Mouse (Mus musculus): ENCODE results near the gene Adamtsl4.
"Not testable (repeated sequence)": the region's sequence is repeated elsewhere in the genome, so short reads cannot be mapped to it uniquely, and the experiment has no call there.

The Adamtsl4 gene

DNA sequence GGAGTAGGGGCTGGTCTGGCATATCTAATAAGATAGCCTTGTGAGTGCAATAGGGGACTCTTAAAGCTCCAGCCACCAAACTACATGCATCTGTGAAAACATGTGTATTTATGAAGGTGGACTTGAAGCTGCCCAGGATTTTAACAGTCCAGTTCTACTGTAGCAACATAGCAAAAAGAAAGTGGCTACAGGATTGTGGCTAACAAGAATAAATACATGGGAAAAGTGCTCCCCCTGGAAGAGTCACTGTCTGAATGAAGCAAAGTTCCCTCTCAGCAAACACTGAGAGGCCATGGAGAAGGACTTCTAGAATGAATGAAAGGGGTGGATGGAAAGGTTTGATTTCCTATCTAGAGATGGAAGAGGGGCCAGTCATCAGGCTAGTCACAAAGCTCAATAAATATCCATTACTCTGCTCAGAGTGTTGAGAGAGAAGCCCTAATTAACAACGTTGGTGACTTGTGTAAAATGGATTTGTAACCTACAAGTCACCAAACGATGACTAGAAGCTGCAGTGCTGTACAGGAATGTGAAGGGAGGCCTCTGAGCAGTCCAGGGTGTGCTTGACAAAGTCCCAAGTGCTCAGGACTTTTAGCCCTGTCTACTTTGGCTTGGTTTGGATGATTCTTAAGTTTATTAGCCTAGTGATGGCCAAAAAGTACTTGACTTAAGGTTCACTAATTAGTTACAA lies 26.8 kb downstream of the Adamtsl4 start:
- DNase-seq (ENCODE audit: low spot score): no peak

DNA sequence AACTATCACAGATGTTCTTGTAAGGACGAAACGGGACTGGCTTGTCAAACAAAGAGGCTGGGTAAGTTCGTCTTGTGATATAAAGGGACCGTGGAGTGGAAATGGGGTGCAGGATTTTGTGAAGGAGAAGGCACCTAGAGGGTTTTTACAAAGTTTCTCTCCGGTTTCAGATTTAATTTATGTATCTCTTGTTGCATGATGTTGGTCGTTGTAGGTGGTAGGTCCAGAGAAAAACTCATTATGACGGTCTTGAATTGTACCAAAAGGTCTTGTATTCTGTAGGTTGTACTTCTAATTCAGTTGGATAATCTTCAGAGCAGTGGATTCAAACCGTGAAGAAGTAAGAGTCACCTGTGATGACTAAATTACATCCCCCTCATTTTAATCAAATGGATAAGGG lies 27.8 kb downstream of the Adamtsl4 start:
- DNase-seq (ENCODE audit: low spot score): no peak

DNA sequence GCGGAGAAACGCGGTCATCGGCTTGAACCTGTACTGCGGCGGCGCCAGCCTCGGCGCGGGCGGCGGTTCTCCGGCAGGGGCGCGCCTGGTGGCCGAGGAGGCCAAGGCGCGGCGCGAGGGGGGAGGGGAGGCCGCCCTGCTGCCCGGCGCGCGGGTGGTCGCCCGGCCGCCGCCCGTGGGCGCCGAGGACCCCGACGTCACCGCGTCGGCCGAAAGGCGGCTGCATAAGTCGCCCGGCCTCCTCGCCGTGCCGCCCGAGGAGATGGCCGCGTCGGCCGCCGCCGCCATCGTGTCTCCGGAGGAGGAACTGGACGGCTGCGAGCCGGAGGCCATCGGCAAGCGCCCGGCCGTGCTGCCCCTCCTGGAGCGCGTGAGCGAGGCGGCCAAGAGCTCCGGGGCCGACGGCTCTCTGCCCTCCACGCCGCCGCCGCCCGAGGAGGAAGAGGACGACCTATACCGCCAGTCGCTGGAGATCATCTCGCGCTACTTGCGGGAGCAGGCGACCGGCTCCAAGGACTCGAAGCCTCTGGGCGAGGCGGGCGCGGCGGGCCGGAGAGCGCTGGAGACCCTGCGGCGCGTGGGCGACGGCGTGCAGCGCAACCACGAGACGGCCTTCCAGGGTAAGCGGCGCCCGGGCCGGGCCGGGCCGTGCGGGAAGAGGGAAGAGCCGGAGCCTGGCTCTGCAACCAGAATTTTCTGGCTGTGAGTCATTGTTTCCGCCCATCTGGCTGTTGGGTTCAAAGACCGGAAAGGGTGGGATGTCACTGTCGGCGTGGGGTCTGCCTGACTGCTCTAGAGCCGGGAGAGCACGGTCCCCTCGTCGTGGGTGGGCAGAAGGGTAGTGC lies 28.6 kb downstream of the Adamtsl4 start:
- DNase-seq (ENCODE audit: low spot score): peak; percentile 80

DNA sequence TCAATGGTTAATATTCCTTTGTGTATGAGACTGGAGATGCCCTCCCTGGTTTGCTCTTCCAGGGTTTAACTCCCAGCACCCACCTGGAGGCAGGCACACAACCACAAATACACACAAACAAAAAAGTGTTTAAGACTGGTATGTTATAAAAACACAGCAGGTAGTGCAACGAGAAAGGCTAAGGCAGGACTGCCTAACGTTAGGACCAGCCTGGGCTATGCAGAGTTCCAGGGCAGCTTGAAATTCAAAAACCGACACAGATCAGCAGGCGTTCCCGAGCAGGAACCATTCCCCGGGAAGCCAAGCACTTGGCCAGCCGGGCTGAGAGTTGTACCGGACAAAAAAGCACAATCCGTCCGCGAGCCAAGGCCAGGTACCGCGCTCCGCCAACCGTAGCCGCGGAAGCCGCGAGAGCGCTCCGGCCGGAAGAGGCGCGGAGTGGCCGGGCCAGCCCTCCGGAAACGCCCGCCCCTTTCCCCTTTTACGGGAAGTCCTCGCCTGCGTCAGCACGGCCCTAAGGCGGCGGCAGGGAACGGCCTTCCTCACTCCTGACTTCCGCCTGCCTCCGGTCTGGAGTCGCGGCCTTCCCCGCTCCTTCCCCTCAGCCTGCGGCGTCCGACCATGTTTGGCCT lies 29.4 kb downstream of the Adamtsl4 start, which contains the start of gene Mcl1:
Gene Mcl1 (plus strand): TSS at position 553 of the 632 bp plus-strand sequence.
- peak; percentile 95 for DNase-seq (ENCODE audit: low spot score)

DNA sequence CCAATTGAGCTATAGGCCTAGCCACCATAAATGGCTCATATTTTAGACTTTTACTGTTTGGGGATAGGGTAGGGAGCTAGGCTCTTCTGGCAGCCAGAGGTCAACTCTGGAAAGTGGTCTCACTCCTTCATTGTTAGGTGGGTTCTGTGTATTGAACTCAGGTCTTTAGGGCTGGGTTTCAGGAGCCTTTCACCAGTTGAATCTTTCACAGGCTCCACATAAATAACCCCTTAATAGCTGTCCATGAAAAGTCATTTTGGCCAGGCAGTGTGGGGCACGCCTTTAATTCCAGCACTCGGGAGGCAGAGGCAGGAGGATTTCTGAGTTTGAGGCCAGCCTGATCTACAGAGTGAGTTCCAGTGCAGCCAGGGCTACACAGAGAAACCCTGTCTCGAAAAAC lies 30.0 kb downstream of the Adamtsl4 start:
- no peak for DNase-seq (ENCODE audit: low spot score)

DNA sequence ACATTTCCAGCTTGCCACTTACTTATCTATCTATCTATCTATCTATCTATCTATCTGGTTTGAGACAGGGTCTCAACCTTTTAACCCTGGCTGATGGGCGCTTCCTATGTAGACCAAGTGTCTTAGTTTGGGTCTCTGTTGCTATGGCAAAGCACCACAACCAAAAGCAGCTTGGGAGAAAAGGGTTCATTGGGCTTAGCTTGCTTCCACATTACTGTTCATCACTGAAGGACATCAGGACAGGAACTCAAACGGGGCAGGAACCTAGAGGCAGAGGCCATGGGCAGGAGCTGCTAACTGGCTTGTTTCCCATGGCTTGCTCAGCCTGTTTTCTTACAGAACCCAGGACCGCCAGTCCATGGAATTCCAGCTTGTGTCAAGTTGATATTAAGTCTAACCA lies 30.6 kb downstream of the Adamtsl4 start:
- no peak for DNase-seq (ENCODE audit: low spot score)

DNA sequence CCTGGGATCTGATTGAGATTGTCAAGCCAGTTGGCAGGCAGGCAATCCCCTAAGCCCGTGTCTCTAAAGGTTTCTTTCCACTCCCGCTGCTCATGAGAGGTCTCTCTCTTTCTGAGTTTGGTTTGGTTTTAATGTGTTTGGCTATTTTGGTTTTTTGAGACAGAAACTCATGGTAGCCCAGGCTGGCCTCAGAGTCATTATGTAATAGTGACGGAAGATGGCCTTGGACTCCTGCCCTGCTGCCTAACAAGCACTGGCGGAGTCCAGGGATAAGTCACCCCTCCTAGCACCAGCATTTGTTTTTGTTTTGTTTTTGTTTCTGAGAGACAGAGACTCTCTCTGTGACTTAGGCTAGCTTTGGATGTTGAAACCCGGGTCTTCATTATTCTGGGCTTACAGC lies 32.3 kb downstream of the Adamtsl4 start:
- DNase-seq (ENCODE audit: low spot score): no peak

DNA sequence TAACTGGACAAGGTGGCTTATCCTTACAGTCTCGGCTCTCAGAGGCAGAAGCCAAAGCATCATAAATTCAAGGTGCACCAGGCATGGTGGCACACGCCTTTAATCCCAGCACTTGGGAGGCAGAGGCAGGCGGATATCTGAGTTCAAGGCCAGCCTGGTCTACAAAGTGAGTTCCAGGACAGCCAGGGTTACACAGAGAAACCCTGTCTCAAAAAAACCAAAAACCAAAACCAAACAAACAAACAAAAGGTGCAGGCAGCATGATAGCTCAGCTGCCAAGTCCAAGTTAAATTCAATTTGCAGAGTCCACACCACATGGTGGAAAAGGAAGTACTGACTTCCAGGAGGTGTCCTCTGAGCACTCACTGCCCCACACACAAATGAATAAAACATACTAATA lies 33.3 kb downstream of the Adamtsl4 start:
- not testable (repeated sequence) for DNase-seq (ENCODE audit: low spot score)

DNA sequence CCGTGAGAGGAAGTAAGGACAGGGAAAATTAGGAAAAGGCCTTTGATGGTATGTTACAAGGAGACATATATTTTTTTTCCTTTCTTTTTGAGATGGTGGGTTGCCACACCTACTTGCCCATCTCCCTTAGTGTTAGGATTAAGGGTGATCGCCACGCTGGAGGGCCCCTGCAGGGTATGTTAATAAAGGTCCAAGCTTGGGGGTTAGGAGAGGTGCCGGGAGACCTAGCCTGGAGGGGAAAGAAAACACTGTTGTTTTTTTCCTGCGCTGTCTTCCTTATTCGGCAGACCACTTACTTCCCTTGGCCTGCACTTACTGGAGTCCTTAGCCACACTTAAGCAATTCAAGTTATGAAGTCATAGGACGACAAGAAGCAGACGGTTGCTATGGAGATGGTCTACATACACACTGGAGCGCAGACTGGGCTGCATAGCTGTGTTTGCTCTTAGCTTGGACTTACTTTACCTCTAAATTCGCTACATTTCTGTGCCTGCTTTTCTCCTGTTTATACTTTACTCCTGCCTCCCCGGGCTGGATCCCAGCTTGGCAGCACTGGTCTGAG lies 34.2 kb downstream of the Adamtsl4 start:
- no peak for DNase-seq (ENCODE audit: low spot score)

DNA sequence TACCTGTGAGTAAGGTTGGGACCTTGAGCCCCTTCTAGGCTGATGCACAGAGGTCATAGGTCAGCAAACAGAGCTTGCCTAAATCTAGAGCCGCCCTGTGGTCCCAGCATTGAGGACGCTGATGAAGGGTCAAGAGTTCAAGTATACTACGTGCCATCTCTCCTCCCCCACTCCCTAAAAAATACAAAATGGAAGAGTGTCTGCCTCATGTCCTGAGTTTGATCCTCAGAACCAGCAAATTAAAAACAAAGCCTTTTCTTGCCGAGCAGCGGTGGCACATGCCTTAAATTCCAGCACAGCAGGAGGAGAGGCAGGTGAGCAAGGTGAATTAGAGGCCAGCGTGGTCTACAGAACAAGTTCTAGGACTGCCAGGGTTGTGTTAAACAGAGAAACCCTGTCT lies 34.8 kb downstream of the Adamtsl4 start:
- no peak for DNase-seq (ENCODE audit: low spot score)

DNA sequence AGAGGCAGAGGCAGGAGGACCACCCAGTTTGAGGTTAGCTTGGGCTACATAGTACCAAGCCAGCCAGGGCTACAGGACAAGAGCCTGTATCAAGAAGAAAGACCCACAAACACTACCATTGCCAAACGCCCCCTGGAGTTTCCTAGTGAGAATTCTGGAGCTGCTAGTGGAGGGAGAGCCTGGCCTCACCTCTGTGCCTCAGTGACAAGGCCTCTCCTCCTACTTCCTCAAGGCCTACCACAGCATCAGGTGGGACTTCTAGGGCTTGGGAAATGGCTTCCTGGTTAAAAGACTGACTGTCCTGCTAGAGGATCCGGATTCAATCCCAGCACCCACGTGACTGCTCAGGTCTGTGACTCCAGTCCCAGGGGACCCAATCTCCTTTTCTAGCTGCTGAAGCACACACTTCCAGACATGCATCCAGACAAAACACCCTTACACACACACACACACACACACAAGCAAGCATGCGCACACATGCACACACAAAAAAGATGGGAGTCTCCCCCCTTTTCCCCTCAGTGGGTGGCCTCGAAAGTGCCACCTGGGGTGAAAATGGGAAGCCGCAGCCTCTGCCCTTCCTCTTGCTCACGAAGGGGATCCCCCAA lies 35.4 kb downstream of the Adamtsl4 start:
- no peak for DNase-seq (ENCODE audit: low spot score)

DNA sequence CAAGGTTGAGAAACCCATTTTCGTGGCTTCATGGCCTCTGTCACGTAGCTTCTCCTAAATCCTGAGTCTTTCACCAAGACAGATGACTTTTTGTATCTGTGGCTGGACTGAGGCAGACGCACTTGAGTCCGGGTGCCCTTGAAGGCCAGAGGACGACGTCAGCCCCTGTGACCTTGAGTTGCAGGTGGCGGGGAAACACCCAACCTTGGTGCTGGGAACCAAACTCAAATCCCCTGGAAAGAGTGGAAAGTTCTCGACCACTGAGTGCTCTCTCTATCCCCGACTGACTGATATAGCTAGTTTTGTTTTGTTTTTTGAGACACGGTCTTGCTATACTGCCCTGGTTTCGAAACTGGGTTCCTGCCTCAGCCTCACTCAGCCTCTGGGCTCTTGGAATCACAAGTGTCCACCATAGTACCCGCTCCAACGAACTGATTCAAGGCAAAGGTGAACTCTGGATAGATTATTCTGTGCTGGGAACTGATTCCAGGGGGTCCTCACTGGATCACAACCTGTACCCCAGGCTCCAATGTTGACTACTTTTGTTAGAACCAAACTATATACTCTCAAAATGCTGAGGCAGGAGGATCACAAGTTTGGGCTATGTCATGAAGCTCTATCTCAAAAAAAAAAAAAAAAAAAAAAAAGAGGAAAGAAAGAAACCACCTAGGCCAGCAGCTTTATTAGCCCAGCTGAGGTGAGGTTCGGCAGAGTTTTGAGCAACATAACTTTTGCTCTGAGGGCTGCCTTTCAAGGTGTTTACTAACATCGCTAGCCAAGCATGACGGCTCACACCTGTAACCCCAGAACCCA lies 36.1 kb downstream of the Adamtsl4 start:
- DNase-seq (ENCODE audit: low spot score): no peak

DNA sequence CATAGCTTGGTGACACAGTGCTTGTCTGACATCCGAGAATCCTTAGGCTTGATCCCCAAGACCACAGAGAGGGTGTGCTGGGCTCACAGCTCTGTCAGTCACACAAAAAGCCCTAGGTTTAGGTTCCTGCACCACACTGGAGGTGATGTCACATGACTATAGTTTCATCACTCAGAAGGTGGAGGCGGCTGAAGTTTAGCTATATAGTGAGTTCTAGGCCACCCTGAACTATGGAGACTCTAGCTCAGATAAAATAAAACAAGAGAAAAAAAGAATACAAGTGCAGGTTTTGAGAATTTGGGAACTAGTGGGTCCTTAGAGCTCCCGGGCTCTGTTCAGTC lies 36.7 kb downstream of the Adamtsl4 start:
- DNase-seq (ENCODE audit: low spot score): no peak

DNA sequence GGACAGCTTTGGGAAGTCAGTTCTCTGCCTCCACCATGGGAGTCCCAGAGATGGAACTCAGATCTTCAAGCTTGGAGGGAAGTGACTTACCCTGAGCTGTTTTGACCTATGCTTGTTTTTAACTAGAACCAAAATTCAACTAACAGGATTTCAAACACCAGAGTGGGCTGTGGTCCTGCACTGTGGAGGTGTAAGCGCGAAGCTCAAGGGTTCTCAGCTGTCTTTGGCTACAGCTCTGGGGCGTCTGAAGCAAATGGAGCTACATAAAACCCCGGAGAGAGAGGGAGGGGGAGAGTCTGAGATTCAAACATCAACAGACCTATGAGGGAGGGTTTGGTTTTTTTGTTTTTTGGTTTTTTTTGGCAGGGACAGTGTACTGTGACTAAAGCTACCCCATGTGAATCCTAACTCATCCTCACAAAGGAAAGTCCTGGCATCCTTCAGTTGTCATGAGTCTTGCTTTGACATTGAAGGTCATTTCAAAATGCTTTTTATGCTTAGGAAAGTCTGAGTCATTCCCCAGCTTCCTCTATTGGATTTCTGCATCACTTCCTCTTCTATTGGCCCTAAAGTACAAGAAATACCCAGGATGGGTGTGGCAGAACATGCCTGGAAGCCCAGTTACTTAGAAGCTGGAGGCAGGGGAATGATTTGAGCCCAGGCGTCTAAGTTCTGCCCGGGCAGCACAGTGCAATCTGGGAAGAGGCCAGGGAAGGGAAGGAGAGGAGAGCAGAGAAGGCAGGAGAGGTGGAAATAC lies 37.3 kb downstream of the Adamtsl4 start:
- DNase-seq (ENCODE audit: low spot score): no peak

DNA sequence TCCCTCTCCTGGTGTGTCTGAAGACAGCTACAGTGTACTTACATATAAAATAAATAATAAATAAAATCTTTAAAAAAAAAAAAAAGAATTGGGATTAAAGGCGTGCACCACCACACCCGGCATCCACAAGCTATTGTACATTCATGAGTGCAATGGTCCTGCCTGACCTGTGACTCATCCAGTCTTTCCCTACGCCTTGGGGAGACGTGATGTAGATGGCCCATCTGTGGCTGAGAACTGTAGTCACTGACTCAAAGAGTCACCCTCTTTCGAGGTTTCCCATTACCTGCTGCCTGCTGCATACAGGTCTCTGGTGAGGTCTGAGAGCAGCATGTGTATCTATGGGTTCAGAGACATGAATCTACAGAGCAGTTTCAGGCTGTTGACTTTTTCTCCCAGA lies 39.7 kb downstream of the Adamtsl4 start:
- DNase-seq (ENCODE audit: low spot score): no peak

DNA sequence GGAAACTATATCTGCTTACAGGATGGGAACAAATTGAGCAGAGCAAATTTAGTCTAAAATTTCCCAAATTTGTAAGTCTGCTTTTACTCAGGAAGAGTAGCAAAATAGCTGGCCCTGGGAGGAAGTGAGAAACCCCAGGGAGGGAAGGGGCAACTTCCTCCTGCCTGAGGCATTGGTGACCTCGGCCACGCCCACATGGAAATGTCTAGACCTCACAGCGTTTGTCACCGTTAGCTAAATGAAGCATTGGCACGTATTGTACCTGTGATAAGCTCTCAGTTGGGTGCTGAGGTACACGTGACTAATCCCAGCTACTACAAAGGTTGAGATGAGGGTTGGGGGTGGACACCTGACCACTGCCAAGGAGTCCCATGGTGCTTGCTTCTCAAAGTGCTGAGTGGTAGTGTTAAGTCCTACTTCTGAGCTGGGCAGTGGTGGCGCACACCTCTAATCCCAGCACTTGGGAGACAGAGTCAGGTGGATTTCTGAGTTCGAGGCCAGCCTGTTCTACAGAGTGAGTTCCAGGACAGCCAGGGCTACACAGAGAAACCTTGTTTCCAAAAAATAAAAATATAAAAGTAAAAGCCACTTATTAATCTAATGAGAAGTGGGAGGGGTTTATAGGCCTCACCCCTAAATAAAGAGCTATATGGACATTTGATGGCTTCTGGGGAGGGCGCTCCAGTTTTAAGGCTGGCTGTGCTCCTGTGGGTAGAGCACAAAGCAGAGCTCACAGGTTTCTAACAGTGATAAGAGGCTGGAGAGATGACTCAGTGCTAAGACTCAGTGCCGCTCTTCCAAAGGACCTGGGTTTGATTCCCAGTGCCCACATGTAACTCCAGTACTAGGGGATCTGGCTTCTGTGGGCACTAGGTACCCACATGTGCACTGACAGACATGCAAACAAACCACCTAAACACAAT lies 42.1 kb downstream of the Adamtsl4 start:
- no peak for DNase-seq (ENCODE audit: low spot score)

DNA sequence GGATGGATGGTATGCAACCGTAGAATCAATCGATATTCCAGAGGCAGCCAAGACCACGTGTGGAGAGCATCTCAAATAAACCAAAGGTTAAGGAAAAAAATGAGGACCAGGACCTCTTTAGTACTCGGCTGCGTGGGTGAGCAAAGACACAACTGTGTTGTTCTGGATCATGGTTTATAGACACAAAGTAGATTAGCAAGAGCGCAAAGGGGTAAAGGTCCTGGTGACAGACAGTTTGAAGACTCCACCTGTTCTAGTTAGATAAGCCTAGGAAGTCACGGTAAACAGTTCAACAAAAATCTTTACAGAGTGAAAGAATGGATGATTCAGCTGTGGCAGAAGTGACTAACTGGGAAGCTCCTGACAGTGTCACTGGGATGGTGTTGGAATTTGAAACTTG lies 44.6 kb downstream of the Adamtsl4 start:
- DNase-seq (ENCODE audit: low spot score): no peak

DNA sequence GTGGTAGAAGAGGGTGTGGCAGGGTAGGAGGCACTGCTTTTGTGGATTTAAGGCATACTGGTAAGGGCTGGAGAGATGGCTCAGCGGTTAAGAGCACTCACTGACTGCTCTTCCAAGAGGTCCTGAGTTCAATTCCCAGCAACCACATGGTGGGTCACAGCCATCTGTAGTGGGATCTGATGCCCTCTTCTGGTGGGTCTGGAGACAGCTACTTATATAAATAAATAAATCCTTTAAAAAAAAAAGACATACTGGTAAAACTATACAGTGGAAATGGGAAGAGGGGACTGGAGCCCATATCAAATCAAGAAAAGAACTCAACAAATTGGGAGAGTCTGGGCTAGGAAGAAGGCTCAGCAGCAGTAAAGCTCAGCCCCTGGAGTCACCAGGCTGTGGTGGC lies 48.0 kb downstream of the Adamtsl4 start:
- DNase-seq (ENCODE audit: low spot score): no peak

DNA sequence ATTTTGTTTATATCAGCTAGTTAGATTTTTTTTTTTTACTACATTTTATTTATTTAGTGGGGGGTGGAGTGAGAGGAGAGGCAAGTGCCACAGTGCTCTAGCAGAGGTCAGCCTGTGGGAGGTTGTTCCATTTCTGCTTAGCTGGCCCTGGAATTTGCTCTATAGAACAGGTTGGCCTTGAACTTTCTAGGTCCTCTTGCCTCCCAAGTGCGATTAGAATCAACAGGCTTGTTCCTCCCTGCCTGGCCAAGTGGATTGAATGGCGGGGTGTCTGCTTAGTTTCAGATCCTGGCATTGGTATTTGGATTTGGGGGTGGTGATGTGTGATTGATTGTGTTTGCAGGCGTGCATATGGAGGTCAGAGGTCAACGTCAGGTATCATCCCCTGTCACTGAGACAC lies 51.6 kb downstream of the Adamtsl4 start:
- DNase-seq (ENCODE audit: low spot score): no peak

DNA sequence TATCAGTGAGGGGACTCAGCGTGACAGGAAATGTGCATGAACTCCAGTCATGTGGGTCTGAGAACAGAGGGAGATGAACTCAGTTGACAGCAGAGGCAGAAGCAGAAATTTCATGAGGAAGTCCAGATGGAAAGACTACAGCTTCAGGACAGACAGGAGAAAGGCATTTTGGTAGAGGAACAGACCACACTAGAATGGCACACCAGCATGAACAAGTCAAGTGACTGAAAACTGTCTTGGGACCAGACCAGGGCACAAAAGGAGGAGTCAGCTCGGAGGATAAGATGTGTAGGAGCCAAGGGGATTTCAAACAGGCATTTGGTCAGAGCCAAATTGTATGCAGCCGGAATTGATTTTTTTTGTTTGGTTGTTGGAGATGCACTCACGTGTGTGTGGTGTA lies 52.1 kb downstream of the Adamtsl4 start:
- DNase-seq (ENCODE audit: low spot score): no peak

Data from testis, postnatal 14 days (tissue).